Mouse (Mus musculus): ENCODE data around the gene Msrb3. TPM values are rescaled to one million over a fixed set of nuclear protein-coding genes. Genes with fewer than 3 reads are reported as not detected.

The Msrb3 gene
- polyA plus RNA-seq, 1 experiment from 2014 or later: 13.6 TPM

DNA sequence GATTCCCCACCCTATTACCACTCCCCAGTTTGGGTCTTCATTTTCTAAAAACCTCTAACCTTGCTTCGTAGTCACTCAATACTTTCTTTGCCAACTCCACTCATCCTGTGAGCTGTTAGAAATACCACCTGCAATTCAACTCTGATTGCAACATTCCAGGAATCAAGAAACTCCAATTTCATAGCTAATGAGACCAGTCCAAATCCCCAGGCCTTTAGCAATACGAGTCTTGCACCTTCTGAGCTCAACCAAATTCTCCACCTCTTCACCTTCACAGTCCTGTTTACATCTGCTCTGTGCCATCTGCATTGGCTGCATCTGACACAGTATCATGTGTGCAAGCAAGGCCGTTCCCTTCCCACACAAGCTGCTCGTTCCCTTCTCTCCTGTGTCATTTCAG, 5.0 kb downstream of the Msrb3 start:
- no peak overlapping the region for H3K27ac ChIP-seq (replicated peaks; ENCODE audit: low read depth, low read length)
- WGBS: 67% methylated on average over 4 of the region's 4 CpGs

DNA sequence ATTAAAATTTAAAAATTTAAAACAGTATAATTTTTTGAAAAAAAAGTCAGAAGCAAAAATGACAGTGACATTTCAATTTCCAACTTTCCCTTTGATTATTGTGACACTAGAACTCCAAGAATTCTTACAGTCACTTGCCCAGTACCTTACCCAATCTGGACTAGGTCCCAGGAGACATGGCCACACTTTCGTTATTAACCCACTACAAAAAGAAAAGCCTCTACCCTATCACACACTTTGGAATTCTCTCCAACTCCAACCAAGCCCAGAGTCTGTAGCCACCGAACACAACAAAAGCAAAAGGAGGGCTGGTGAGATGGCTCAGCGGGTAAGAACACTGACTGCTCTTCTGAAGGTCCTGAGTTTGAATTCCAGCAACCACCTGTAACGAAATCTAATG, 7.8 kb downstream of the Msrb3 start:
- WGBS: 96% methylated on average over 4 of the region's 4 CpGs
- no peaks in the 10 kb centered on the region for H3K9me3 ChIP-seq (ENCODE audit: control insufficient read depth, low read length)
- ATAC-seq (ENCODE audit: low read depth) (no peak), DNase-seq (ENCODE audit: low spot score) (no peak)
- no peak overlapping the region for H3K27ac ChIP-seq (replicated peaks; ENCODE audit: low read depth, low read length)
- H3K9ac ChIP-seq (ENCODE audit: low read depth, low read length): no peak overlapping the region
- H3K4me3 ChIP-seq (ENCODE audit: low read depth, low read length): no peak overlapping the region
- H3K4me2 ChIP-seq (ENCODE audit: low read depth, low read length): no peak overlapping the region
- no peaks in the 10 kb centered on the region for H3K27me3 ChIP-seq (replicated peaks; ENCODE audit: control insufficient read depth, insufficient read depth, low read length)
- no peaks in the 10 kb centered on the region for H3K36me3 ChIP-seq (ENCODE audit: control insufficient read depth, insufficient read depth, low read length)
- H3K4me1 ChIP-seq (ENCODE audit: control insufficient read depth, insufficient read depth, low read length): peaks cover 12% of the 10 kb centered on the region

More for the DNA sequence above, 5.0 kb downstream of the Msrb3 start:
- peaks cover 12% of the 10 kb centered on the region for H3K4me1 ChIP-seq (ENCODE audit: control insufficient read depth, insufficient read depth, low read length)
- no peak overlapping the region for H3K9ac ChIP-seq (ENCODE audit: low read depth, low read length)
- ATAC-seq (ENCODE audit: low read depth) (no peak), DNase-seq (ENCODE audit: low spot score) (no peak)
- no peaks in the 10 kb centered on the region for H3K36me3 ChIP-seq (ENCODE audit: control insufficient read depth, insufficient read depth, low read length)
- H3K4me3 ChIP-seq (ENCODE audit: low read depth, low read length): no peak overlapping the region
- H3K4me2 ChIP-seq (ENCODE audit: low read depth, low read length): no peak overlapping the region
- H3K27me3 ChIP-seq (replicated peaks; ENCODE audit: control insufficient read depth, insufficient read depth, low read length): no peaks in the 10 kb centered on the region
- no peaks in the 10 kb centered on the region for H3K9me3 ChIP-seq (ENCODE audit: control insufficient read depth, low read length)

DNA sequence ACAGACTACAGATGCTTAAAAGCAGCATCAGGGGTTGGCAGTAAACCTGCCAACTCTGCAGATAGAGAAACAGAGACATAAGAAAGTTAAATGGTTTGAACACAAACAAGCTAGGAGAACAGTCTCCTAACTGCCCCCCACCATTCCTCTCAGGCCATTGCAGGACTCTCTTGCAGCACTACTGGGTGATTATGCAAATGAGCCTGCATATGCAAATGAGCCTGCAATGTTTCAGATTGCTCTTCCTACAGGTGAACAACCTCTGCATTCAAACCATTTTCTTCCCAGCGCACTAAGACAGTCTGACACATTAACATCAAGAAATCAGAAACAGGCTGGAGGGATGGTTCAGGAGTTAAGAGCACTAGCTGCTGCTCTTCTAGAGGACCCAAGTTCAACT, 8.3 kb downstream of the Msrb3 start:
- H3K4me3 ChIP-seq (ENCODE audit: low read depth, low read length): no peak overlapping the region
- no peak overlapping the region for H3K4me2 ChIP-seq (ENCODE audit: low read depth, low read length)
- H3K4me1 ChIP-seq (ENCODE audit: control insufficient read depth, insufficient read depth, low read length): peaks cover 8% of the 10 kb centered on the region; the same call in 1 of the 2 replicates
- no peaks in the 10 kb centered on the region for H3K9me3 ChIP-seq (ENCODE audit: control insufficient read depth, low read length)
- WGBS: 95% methylated on average over 1 of the region's 1 CpGs
- no peaks in the 10 kb centered on the region for H3K36me3 ChIP-seq (ENCODE audit: control insufficient read depth, insufficient read depth, low read length)
- ATAC-seq (ENCODE audit: low read depth) (no peak), DNase-seq (ENCODE audit: low spot score) (no peak)
- H3K27me3 ChIP-seq (replicated peaks; ENCODE audit: control insufficient read depth, insufficient read depth, low read length): no peaks in the 10 kb centered on the region
- no peak overlapping the region for H3K9ac ChIP-seq (ENCODE audit: low read depth, low read length)
- H3K27ac ChIP-seq (replicated peaks; ENCODE audit: low read depth, low read length): no peak overlapping the region

DNA sequence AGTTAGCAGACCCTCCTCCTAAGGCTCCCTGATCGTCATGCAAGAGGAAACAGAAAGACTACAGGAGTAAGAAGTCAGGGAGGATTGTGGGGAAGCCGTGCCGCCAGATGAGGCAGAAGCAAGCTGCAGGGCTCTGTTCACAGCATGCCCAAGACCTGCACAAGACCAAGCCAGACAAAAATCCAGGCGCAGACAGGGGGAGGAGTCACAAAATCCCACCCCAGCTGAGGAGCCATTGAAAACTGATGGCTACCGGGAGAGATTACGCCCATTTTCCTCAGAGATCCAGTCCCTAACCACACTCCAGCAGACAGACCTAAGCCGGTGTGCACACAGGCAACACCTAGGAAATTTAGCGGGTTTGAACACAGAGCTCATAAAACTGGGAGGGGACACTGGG, 10.4 kb downstream of the Msrb3 start:
- 88% methylated on average over 8 of the region's 8 CpGs for WGBS
- Histone ChIP-seq H3K9ac (ENCODE audit: low read depth, low read length) (no peak overlapping the region), H3K9me3 (ENCODE audit: control insufficient read depth, low read length) (no peaks in the 10 kb centered on the region), H3K4me3 (ENCODE audit: low read depth, low read length) (no peak overlapping the region), H3K36me3 (ENCODE audit: control insufficient read depth, insufficient read depth, low read length) (no peaks in the 10 kb centered on the region), H3K4me2 (ENCODE audit: low read depth, low read length) (no peak overlapping the region), H3K27ac (replicated peaks; ENCODE audit: low read depth, low read length) (no peak overlapping the region), H3K4me1 (ENCODE audit: control insufficient read depth, insufficient read depth, low read length) (no peaks in the 10 kb centered on the region; the same call in 1 of the 2 replicates), H3K27me3 (replicated peaks; ENCODE audit: control insufficient read depth, insufficient read depth, low read length) (no peaks in the 10 kb centered on the region)
- ATAC-seq (ENCODE audit: low read depth) (no peak), DNase-seq (ENCODE audit: low spot score) (no peak)

DNA sequence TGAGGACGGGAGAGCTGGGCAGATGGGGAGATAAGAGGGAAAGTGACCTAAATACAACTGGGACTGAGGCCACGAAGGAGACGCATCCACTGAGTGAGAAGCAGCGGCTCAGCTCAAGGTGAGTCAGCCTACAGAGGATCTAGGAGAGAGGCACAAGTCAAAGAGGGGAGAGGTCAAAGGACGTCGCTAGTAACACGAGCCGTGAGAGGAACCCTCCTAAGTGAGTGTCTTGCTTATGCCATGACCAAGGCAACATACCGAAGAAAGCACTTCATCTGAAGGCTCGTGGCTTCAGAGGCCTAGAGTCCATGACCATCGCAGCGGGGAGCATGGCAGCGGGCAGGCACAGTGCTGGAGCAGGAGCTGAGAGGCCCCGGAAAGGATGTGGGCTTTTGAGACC, 14.7 kb downstream of the Msrb3 start:
- Histone ChIP-seq H3K36me3 (ENCODE audit: control insufficient read depth, insufficient read depth, low read length) (no peaks in the 10 kb centered on the region), H3K9ac (ENCODE audit: low read depth, low read length) (no peak overlapping the region), H3K27ac (replicated peaks; ENCODE audit: low read depth, low read length) (no peak overlapping the region), H3K27me3 (replicated peaks; ENCODE audit: control insufficient read depth, insufficient read depth, low read length) (no peaks in the 10 kb centered on the region), H3K9me3 (ENCODE audit: control insufficient read depth, low read length) (no peaks in the 10 kb centered on the region), H3K4me3 (ENCODE audit: low read depth, low read length) (no peak overlapping the region), H3K4me1 (ENCODE audit: control insufficient read depth, insufficient read depth, low read length) (peaks cover 2% of the 10 kb centered on the region), H3K4me2 (ENCODE audit: low read depth, low read length) (no peak overlapping the region)
- ATAC-seq (ENCODE audit: low read depth) (no peak), DNase-seq (ENCODE audit: low spot score) (no peak)
- WGBS: 82% methylated on average over 14 of the region's 14 CpGs

DNA sequence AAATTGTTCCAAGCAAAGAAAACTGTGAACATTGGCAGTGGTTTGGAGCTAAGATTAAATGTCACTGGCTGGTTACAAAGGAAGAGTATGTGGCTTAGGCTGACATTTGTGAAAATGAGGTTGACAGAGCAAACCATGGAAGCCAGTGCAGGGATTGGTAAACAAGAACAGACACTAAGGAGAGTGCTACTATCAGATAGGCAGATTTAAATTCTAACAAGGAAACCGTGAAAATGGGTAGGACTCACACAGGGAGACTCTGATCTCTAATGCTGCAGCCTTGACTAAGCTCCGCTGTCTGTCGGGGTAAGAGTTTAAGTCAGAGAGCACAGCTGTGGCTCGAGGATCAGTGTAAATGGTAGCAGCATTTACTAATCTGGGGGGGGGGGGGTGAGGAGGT, 15.2 kb downstream of the Msrb3 start:
- H3K9me3 ChIP-seq (ENCODE audit: control insufficient read depth, low read length): no peaks in the 10 kb centered on the region
- ATAC-seq (ENCODE audit: low read depth): no peak
- peaks cover 2% of the 10 kb centered on the region for H3K4me1 ChIP-seq (ENCODE audit: control insufficient read depth, insufficient read depth, low read length)
- H3K4me2 ChIP-seq (ENCODE audit: low read depth, low read length): no peak overlapping the region; the same call in 1 of the 2 replicates
- 40% methylated on average over 4 of the region's 4 CpGs for whole genome bisulfite sequencing
- H3K27me3 ChIP-seq (replicated peaks; ENCODE audit: control insufficient read depth, insufficient read depth, low read length): no peaks in the 10 kb centered on the region
- no peak overlapping the region for H3K4me3 ChIP-seq (ENCODE audit: low read depth, low read length)
- H3K27ac ChIP-seq (replicated peaks; ENCODE audit: low read depth, low read length): no peak overlapping the region
- no peak overlapping the region for H3K9ac ChIP-seq (ENCODE audit: low read depth, low read length)
- H3K36me3 ChIP-seq (ENCODE audit: control insufficient read depth, insufficient read depth, low read length): no peaks in the 10 kb centered on the region
- no peak for DNase-seq (ENCODE audit: low spot score)

DNA sequence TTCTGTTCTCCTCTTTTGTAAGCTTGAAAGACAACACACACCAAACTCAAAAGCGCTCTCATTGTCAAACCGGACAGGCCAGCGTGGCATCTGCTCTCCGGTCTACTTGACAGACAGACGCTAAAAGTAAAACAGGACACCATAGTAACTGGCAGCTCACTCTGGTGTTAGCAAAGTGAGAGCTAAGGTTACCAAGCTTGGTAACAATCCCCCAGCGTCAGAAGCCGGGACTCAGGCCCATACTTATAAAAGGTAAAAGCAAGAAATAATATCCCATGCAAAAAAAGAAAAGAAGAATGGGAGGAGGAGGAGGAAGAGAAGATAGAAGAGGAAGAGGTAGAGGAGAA, 15.9 kb downstream of the Msrb3 start:
- DNase-seq (ENCODE audit: low spot score) (no peak), ATAC-seq (ENCODE audit: low read depth) (peak; percentile 58; the same call in 1 of the 2 replicates)
- 2% methylated on average over 7 of the region's 7 CpGs for WGBS
- Histone ChIP-seq H3K4me2 (ENCODE audit: low read depth, low read length) (peak overlapping the region; percentile 76), H3K36me3 (ENCODE audit: control insufficient read depth, insufficient read depth, low read length) (no peaks in the 10 kb centered on the region), H3K9me3 (ENCODE audit: control insufficient read depth, low read length) (no peaks in the 10 kb centered on the region), H3K9ac (ENCODE audit: low read depth, low read length) (peak overlapping the region; percentile 59), H3K27ac (replicated peaks; ENCODE audit: low read depth, low read length) (peak overlapping the region; percentile 75), H3K4me3 (ENCODE audit: low read depth, low read length) (peak overlapping the region; percentile 37), H3K4me1 (ENCODE audit: control insufficient read depth, insufficient read depth, low read length) (peaks cover 2% of the 10 kb centered on the region), H3K27me3 (replicated peaks; ENCODE audit: control insufficient read depth, insufficient read depth, low read length) (no peaks in the 10 kb centered on the region)

DNA sequence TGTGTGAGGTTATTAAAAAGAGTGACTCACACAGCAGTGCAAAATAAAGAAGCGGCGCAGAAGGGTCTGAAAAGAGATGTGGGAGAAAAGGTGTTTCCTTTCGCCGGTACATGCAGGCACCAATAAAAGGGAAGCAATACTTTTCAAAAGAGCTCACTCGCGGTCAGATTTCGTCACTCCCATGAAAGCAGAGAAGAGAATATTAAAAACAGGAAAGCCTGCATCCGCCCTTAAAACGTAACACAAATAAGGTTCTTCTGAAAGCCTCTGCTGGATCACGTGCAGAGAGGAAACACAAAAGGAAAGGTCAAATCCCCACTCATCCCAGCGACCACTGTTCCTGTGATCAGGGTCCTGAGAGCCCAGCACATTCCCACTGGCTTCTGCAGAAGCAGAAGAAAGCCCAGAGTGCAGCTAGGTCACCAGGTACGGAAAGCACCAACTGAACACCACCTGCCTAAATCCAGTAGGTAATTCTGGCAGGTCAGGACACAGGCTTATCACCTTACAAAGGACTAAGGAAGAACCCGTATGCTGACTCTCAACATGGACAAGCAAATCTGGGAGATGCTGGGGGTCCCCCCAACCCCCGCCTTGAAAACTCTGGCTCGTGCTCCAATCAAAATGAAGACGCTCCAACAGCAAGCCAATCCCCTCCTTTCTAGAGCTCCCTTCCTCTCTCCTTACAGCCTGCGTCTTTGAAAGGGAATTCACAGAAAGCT, 16.4 kb downstream of the Msrb3 start:
- Histone ChIP-seq H3K4me3 (ENCODE audit: low read depth, low read length) (peak overlapping the region; percentile 37), H3K4me1 (ENCODE audit: control insufficient read depth, insufficient read depth, low read length) (peaks cover 2% of the 10 kb centered on the region), H3K36me3 (ENCODE audit: control insufficient read depth, insufficient read depth, low read length) (no peaks in the 10 kb centered on the region), H3K9me3 (ENCODE audit: control insufficient read depth, low read length) (no peaks in the 10 kb centered on the region), H3K4me2 (ENCODE audit: low read depth, low read length) (peak overlapping the region; percentile 76), H3K9ac (ENCODE audit: low read depth, low read length) (peak overlapping the region; percentile 59), H3K27me3 (replicated peaks; ENCODE audit: control insufficient read depth, insufficient read depth, low read length) (no peaks in the 10 kb centered on the region), H3K27ac (replicated peaks; ENCODE audit: low read depth, low read length) (peak overlapping the region; percentile 75)
- 10% methylated on average over 17 of the region's 17 CpGs for WGBS
- ATAC-seq (ENCODE audit: low read depth) (peak; percentile 92), DNase-seq (ENCODE audit: low spot score) (peak; percentile 90)
